Mouse (Mus musculus) liver, embryonic 14.5 days (tissue): Measurements from ENCODE around the gene 4930519P11Rik. TPM values are rescaled to one million over a fixed set of nuclear protein-coding genes. Genes with fewer than 3 reads are reported as not detected.

Source experiments
- ATAC-seq: fragments of 200-750 bp; cut with Nextera tagmentation; 2 replicates; pipeline ENCODE4 v1.8.0; 2017; ENCODE audit warnings: moderate number of reproducible peaks, mild to moderate bottlenecking, moderate library complexity; ENCODE audit not compliant: insufficient read depth
- DNase-seq, 3 experiments: peaks; one replicate each; pipeline ENCODE4 v3.0.0-alpha.2; 2012 to 2013; ENCODE audit warnings: low read depth in 3 of 3, low spot score in 3 of 3
- H3K27ac ChIP-seq: fragments of 300-500 bp; sonication (generic); 2 replicates; pipeline ENCODE4 v1.5.1; 2014; ENCODE audit warnings: moderate library complexity, mild to moderate bottlenecking, control low read depth, inconsistent platforms
- H3K27me3 ChIP-seq: fragments of 300-500 bp; sonication (generic); 2 replicates; pipeline ENCODE4 v1.6.1; 2014; ENCODE audit warnings: mild to moderate bottlenecking, low read length, moderate library complexity; ENCODE audit not compliant: control insufficient read depth, insufficient read depth
- H3K36me3 ChIP-seq: fragments of 300-500 bp; sonication (generic); replicated peaks from 2 replicates; pipeline ENCODE4 v1.6.1; 2014; ENCODE audit warnings: low read depth; ENCODE audit not compliant: control insufficient read depth, insufficient read depth
- H3K4me1 ChIP-seq, 2 experiments: fragments of 200-500 bp in 1 of 2; fragments of 300-500 bp in 1 of 2; sonication (generic) in 1 of 2; replicated peaks; 2 replicates each; pipeline ENCODE4 v1.6.1; 2012 to 2014; ENCODE audit warnings: antibody characterized with exemption in 1 of 2, inconsistent platforms in 1 of 2, low read length in 1 of 2; ENCODE audit not compliant: control insufficient read depth in 2 of 2, insufficient read depth in 2 of 2
- H3K4me2 ChIP-seq: fragments of 300-500 bp; sonication (generic); 2 replicates; pipeline ENCODE4 v1.6.1; 2014; ENCODE audit warnings: low read depth, mild to moderate bottlenecking, control low read depth, moderate library complexity
- H3K4me3 ChIP-seq, 2 experiments: fragments of 200-500 bp in 1 of 2; fragments of 300-500 bp in 1 of 2; sonication (generic) in 1 of 2; 2 replicates each; pipeline ENCODE4 v1.5.1; 2012 to 2014; ENCODE audit warnings: low read depth in 2 of 2, low read length in 2 of 2, mild to moderate bottlenecking in 2 of 2, control low read depth in 1 of 2, inconsistent platforms in 1 of 2, moderate library complexity in 1 of 2; ENCODE audit not compliant: insufficient read depth in 1 of 2
- H3K9ac ChIP-seq: fragments of 300-500 bp; sonication (generic); replicated peaks from 2 replicates; pipeline ENCODE4 v1.6.1; 2014; ENCODE audit warnings: mild to moderate bottlenecking, control low read depth, moderate library complexity
- H3K9me3 ChIP-seq: fragments of 300-500 bp; sonication (generic); 2 replicates; pipeline ENCODE4 v1.6.1; 2016; ENCODE audit warnings: low read length, mixed read lengths; ENCODE audit not compliant: control insufficient read depth
- CTCF ChIP-seq: IDR thresholded peaks from 2 replicates; pipeline ENCODE4 v1.5.1; 2016; ENCODE audit warnings: antibody characterized with exemption, low read depth, control low read depth
- EP300 ChIP-seq: IDR thresholded peaks from 2 replicates; pipeline ENCODE4 v1.6.1; 2016; ENCODE audit warnings: antibody characterized with exemption, low read depth
- WGBS: fragments of 180-500 bp; shearing (Covaris S2); extraction: QIAGEN DNeasy Blood & Tissue Kit; methylation state at CpG from one replicate; pipeline ENCODE4 v1.1.7; 2014; ENCODE audit not compliant: insufficient replicate concordance; 5-methylcytosine and 5-hydroxymethylcytosine counted together
- polyA plus RNA-seq, 2 experiments: library from polyadenylated mRNA; depleted of rRNA in 1 of 2; stranded (reverse) in 1 of 2; unstranded in 1 of 2; fragments of >200 nt; fragmentation: Nextera tagmentation in 1 of 2; extraction: Ambion mirVana in 1 of 2; gene quantifications; 2 replicates each; pipeline versions ENCODE4 v1.2.1 to v1.2.3; 2012 to 2014

The 4930519P11Rik gene
- polyA plus RNA-seq, 2 experiments = 0.35 TPM; not detected in 1

DNA sequence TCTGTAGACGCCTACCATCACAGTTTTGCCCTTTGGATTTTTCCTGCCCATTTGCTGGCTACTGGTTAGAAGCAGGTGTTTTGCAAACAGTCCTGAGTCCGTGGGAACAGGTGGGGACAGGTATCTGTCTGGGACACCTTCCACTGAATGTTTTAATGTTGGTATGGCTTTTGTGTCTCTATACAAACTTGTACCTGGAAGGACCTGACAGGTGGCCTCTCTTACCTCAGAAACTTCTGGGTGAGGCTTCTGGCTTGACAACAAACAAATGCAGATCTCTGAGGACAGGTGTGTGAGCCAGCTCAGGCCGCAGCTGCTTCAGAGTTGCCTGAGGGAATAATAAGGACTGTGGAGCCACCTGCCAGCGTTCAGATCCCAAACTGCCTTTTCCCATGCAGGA, 25.9 kb upstream of the 4930519P11Rik start:
- no peak overlapping the region for H3K4me3 ChIP-seq
- WGBS = 84% methylated on average over 4 of the region's 4 CpGs
- TF ChIP-seq EP300 (no peak), CTCF (no peak)
- H3K27me3 ChIP-seq = no peaks in the 10 kb centered on the region
- ATAC-seq (no peak), DNase-seq (no peak)
- no peak overlapping the region for H3K9ac ChIP-seq
- peaks cover 9% of the 10 kb centered on the region for H3K36me3 ChIP-seq
- no peak overlapping the region for H3K27ac ChIP-seq
- H3K9me3 ChIP-seq = no peaks in the 10 kb centered on the region; the same call in 1 of the 2 replicates
- H3K4me2 ChIP-seq = no peak overlapping the region
- peaks cover 27% of the 10 kb centered on the region in 2 experiments for H3K4me1 ChIP-seq

DNA sequence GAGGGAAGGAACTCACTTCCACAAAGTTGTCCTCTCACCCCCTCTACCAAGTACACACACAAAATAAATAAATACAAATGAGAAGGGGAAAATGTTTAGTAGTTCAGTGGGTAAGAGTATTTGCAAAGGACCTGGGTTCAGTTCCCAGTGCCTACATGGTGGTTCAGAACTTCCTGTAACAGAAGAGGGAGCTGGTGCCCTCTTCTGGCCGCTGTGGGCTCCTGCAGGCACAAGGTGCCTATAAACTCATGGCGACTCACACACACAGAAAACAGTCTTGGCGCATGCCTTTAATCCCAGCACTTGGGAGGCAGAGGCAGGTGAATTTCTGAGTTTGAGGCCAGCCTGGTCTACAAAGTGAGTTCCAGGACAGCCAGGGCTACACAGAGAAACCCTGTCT, 25.3 kb upstream of the 4930519P11Rik start:
- no peak overlapping the region for H3K4me3 ChIP-seq
- H3K27ac ChIP-seq = no peak overlapping the region
- peaks cover 31 to 32% of the 10 kb centered on the region in 2 experiments for H3K4me1 ChIP-seq
- peaks cover 9% of the 10 kb centered on the region for H3K36me3 ChIP-seq
- no peak overlapping the region for H3K4me2 ChIP-seq
- DNase-seq (no peak), ATAC-seq (no peak)
- WGBS = 91% methylated on average over 3 of the region's 3 CpGs
- H3K9me3 ChIP-seq = no peaks in the 10 kb centered on the region; the same call in 1 of the 2 replicates
- TF ChIP-seq CTCF = peak; percentile 61
- TF ChIP-seq EP300 = no peak
- H3K9ac ChIP-seq = no peak overlapping the region
- H3K27me3 ChIP-seq = no peaks in the 10 kb centered on the region

DNA sequence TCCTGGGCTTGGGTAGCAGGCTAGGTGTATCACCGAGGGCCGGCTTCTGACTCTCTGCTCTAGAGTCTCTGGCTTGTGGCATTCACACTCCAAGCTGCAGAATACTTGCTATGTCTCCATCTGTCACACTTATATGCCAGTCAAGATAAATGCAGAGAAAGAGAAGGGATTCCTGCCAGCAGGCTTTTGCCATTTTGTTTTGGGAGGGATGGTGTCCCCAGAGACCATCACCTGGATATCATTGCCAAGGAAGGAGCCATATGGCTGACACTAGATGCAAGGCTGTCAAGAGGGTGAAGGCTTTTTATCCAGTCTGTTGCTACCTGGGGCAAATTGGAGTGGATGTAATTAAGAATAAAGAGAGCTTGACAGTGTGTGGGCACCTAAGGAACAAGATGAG, 22.6 kb upstream of the 4930519P11Rik start:
- TF ChIP-seq EP300 = no peak
- TF ChIP-seq CTCF = no peak
- ATAC-seq (no peak), DNase-seq (no peak)
- Histone ChIP-seq H3K9me3 (no peaks in the 10 kb centered on the region; the same call in 1 of the 2 replicates), H3K4me3 (no peak overlapping the region), H3K4me2 (no peak overlapping the region), H3K9ac (no peak overlapping the region), H3K27ac (peak overlapping the region; percentile 98), H3K36me3 (peaks cover 9% of the 10 kb centered on the region), H3K4me1 (peaks cover 28% of the 10 kb centered on the region in 2 experiments), H3K27me3 (no peaks in the 10 kb centered on the region)
- 88% methylated on average over 2 of the region's 2 CpGs for WGBS

DNA sequence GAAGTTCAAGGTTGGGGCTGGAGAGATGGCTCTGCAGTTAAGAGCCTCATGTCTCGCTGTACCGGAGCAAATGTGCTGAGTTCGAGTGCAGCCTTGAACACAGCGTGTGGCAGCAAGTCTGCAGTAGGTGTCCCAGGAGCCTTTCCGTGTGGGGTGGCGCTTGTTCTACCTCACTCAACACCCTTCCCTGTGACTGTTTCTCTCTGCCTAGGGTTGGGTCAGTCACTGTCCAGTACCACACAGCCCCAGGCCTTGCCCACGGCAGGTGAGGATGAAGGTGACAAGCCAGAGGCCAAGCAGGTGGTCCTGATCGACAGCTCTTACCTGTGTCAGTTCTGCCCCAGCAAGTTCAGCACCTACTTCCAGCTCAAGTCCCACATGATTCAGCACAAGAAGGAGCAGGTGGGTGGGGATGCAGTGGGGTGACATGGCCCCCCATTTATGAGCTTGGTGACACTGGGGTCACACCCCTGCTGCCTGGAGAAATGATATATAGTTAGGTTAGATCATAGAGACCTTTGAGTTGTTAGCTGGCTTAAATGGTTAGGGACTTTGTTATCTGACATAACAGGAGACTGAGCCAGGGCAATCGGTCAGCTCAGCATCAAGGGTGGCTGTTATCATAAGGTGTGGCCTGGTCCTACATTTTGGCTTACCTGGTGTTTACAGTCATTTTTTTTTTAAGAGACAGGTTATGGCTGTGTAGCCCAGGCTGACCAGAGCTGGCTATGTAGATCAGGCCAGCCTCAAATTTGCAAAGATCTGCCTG, 20.8 kb upstream of the 4930519P11Rik start:
- Histone ChIP-seq H3K4me3 (peak overlapping the region; percentile 15 to 46), H3K36me3 (peaks cover 18% of the 10 kb centered on the region), H3K27me3 (no peaks in the 10 kb centered on the region), H3K4me2 (peak overlapping the region; percentile 69), H3K9me3 (no peaks in the 10 kb centered on the region; the same call in 1 of the 2 replicates), H3K4me1 (peaks cover 33 to 40% of the 10 kb centered on the region in 2 experiments), H3K9ac (peak overlapping the region; percentile 67), H3K27ac (peak overlapping the region; percentile 98)
- TF ChIP-seq EP300 (peak; percentile 88), CTCF (no peak)
- DNase-seq (peak; percentile 62 to 72 (median 68)), ATAC-seq (peak; percentile 40)
- WGBS = 60% methylated on average over 9 of the region's 9 CpGs

DNA sequence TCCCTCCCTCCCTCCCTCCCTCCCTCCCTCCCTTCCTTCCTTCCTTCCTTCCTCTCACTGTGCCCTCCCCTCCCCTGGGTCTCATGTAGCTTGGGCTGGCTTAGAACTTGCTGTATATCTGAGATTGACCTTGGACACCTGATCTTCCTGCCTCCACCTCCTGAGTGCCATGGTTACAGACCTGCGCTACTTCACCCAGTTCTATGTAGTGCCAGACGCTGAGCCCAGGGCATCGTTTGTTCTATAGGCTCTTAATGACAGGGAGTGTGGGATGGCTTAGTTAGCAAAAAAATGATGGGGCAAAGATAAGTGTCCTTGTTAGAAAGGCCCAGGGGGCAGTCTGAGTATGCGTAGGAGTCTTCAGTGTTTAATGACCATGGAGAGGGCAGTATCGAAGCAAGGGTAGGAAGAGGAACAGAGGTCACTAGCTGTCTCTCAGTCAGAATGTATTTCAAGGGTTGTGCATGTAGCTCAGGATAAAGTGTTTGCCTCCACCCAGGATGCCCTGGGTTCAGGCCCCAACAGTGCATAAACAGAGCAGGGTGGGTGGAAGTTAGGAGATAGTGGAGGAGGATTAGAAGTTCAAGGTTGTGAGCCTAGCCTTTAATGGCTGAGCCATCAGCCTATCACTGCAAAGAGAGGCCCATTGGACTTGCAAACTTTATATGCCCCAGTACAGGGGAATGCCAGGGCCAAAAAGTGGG, 20.0 kb upstream of the 4930519P11Rik start:
- H3K27ac ChIP-seq = peak overlapping the region; percentile 98
- H3K9me3 ChIP-seq = no peaks in the 10 kb centered on the region
- peaks cover 17% of the 10 kb centered on the region for H3K36me3 ChIP-seq
- ATAC-seq (peak; percentile 47), DNase-seq (peak in 2 of 3 experiments; percentile 56)
- peak overlapping the region; percentile 55 for H3K9ac ChIP-seq
- H3K4me1 ChIP-seq = peaks cover 33 to 42% of the 10 kb centered on the region in 2 experiments
- 66% methylated on average over 5 of the region's 5 CpGs for WGBS
- no peaks in the 10 kb centered on the region for H3K27me3 ChIP-seq
- peak overlapping the region; percentile 69 for H3K4me2 ChIP-seq
- H3K4me3 ChIP-seq = peak overlapping the region; percentile 47 to 60
- no peak for TF ChIP-seq CTCF
- 0 out of 2 replicates have a peak, but pooled peaks have one; percentile 37 for TF ChIP-seq EP300
